Mouse (Mus musculus) large intestine, adult 2 months (tissue): ENCODE results near the gene Als2cr12. TPM values are rescaled to one million over a fixed set of nuclear protein-coding genes. Genes with fewer than 3 reads are reported as not detected.
"Not testable (repeated sequence)": the region's sequence is repeated elsewhere in the genome, so short reads cannot be mapped to it uniquely, and the experiment has no call there.

Experiments
- DNase-seq: peaks from one replicate; pipeline ENCODE4 v3.0.0-alpha.2; 2012; ENCODE audit warnings: low read depth, low spot score
- WGBS: fragments of 180-500 bp; shearing (Covaris S2); methylation state at CpG from one replicate; pipeline ENCODE4 v1.1.7; 2018; 5-methylcytosine and 5-hydroxymethylcytosine counted together
- polyA plus RNA-seq: library from polyadenylated mRNA; depleted of rRNA; stranded (reverse); fragments of >200 nt; gene quantifications from 2 replicates; pipeline ENCODE4 v1.2.3, GENCODE M21; 2012; rRNA removed

The Als2cr12 gene
- polyA plus RNA-seq, result 1.1 and 2.0 TPM in 2 replicates

- 91% methylated on average over 4 of the region's 4 CpGs for WGBS
- DNase-seq, result not testable (repeated sequence)
Observed at GRCm38 (mm10) chr1:58695810-58696209, at the start of gene Als2cr12. Als2cr12 (minus strand) TSS chr1:58695989.

GRCm38 (mm10) chr1:58744645-58745044 lies 48.9 kb upstream of the Als2cr12 start:
- 73% methylated on average over 7 of the region's 7 CpGs for WGBS
- no peak for DNase-seq

- no peak for DNase-seq
- WGBS, result 68% methylated on average over 6 of the region's 6 CpGs
Observed at GRCm38 (mm10) chr1:58743252-58743651, 47.5 kb upstream of the Als2cr12 start.

GRCm38 (mm10) chr1:58742571-58743021 lies 46.8 kb upstream of the Als2cr12 start:
- DNase-seq, result peak; percentile 87
- WGBS, result 17% methylated on average over 5 of the region's 5 CpGs

GRCm38 (mm10) chr1:58739529-58739928 lies 43.7 kb upstream of the Als2cr12 start:
- DNase-seq, result no peak
- WGBS, result 87% methylated on average over 7 of the region's 7 CpGs

- WGBS, result 93% methylated on average over 22 of the region's 22 CpGs
- no peak for DNase-seq
Observed at GRCm38 (mm10) chr1:58736968-58737367, 41.2 kb upstream of the Als2cr12 start.

GRCm38 (mm10) chr1:58735962-58736361 lies 40.2 kb upstream of the Als2cr12 start:
- 86% methylated on average over 7 of the region's 7 CpGs for WGBS
- no peak for DNase-seq

GRCm38 (mm10) chr1:58734043-58734920 lies 38.5 kb upstream of the Als2cr12 start:
- DNase-seq, result no peak
- WGBS, result 85% methylated on average over 11 of the region's 11 CpGs

GRCm38 (mm10) chr1:58733636-58734035 lies 37.8 kb upstream of the Als2cr12 start:
- 85% methylated on average over 2 of the region's 2 CpGs for WGBS
- no peak for DNase-seq

GRCm38 (mm10) chr1:58728590-58728868 lies 32.7 kb upstream of the Als2cr12 start:
- WGBS, result 89% methylated on average over 3 of the region's 3 CpGs
- DNase-seq, result no peak

- DNase-seq, result no peak
- 86% methylated on average over 10 of the region's 10 CpGs for WGBS
Observed at GRCm38 (mm10) chr1:58727747-58728589, 32.2 kb upstream of the Als2cr12 start.

- no peak for DNase-seq
Observed at GRCm38 (mm10) chr1:58727019-58727746, 31.4 kb upstream of the Als2cr12 start.

GRCm38 (mm10) chr1:58725767-58726166 lies 30.0 kb upstream of the Als2cr12 start:
- DNase-seq, result no peak

More at GRCm38 (mm10) chr1:58727019-58727746, 31.4 kb upstream of the Als2cr12 start:
- 77% methylated on average over 1 of the region's 1 CpGs for WGBS

GRCm38 (mm10) chr1:58725095-58725494 lies 29.3 kb upstream of the Als2cr12 start:
- DNase-seq, result no peak

More at GRCm38 (mm10) chr1:58725767-58726166, 30.0 kb upstream of the Als2cr12 start:
- 86% methylated on average over 5 of the region's 5 CpGs for WGBS

- 67% methylated on average over 6 of the region's 9 CpGs for WGBS
- DNase-seq, result no peak
Observed at GRCm38 (mm10) chr1:58724533-58724932, 28.7 kb upstream of the Als2cr12 start.

- 66% methylated on average over 7 of the region's 7 CpGs for WGBS
- DNase-seq, result no peak
Observed at GRCm38 (mm10) chr1:58723809-58724405, 28.1 kb upstream of the Als2cr12 start.

- no peak for DNase-seq
- 69% methylated on average over 7 of the region's 7 CpGs for WGBS
Observed at GRCm38 (mm10) chr1:58723062-58723808, 27.4 kb upstream of the Als2cr12 start.

- no peak for DNase-seq
Observed at GRCm38 (mm10) chr1:58722115-58722938, 26.5 kb upstream of the Als2cr12 start.

More at GRCm38 (mm10) chr1:58722115-58722938, 26.5 kb upstream of the Als2cr12 start:
- WGBS, result 76% methylated on average over 11 of the region's 11 CpGs
